Mouse (Mus musculus) kidney, postnatal 0 days (tissue): ENCODE measurements around the gene Nme9. TPM values are rescaled to one million over a fixed set of nuclear protein-coding genes. Genes with fewer than 3 reads are reported as not detected.

Source experiments
- ATAC-seq: fragments of 200-750 bp; cut with Nextera tagmentation; replicated peaks from 2 replicates; pipeline ENCODE4 v1.8.0; 2017; ENCODE audit warnings: low read depth, moderate number of reproducible peaks, moderate TSS enrichment, moderate library complexity; ENCODE audit not compliant: low FRiP score
- DNase-seq: peaks from one replicate; pipeline ENCODE4 v3.0.0-alpha.2; 2016; ENCODE audit warnings: low spot score
- H3K27ac ChIP-seq: fragments of 300-500 bp; sonication (generic); 2 replicates; pipeline ENCODE4 v1.5.1; 2014; ENCODE audit warnings: mild to moderate bottlenecking
- H3K27me3 ChIP-seq: fragments of 300-500 bp; sonication (generic); 2 replicates; pipeline ENCODE4 v1.6.1; 2014; ENCODE audit warnings: low read length, mixed read lengths; ENCODE audit not compliant: insufficient read depth
- H3K36me3 ChIP-seq: fragments of 300-500 bp; sonication (generic); 2 replicates; pipeline ENCODE4 v1.6.1; 2014; ENCODE audit warnings: low read length, mixed read lengths; ENCODE audit not compliant: insufficient read depth
- H3K4me1 ChIP-seq: fragments of 300-500 bp; sonication (generic); replicated peaks from 2 replicates; pipeline ENCODE4 v1.6.1; 2014; ENCODE audit warnings: antibody characterized with exemption, low read length, mixed read lengths; ENCODE audit not compliant: insufficient read depth
- H3K4me2 ChIP-seq: fragments of 300-500 bp; sonication (generic); 2 replicates; pipeline ENCODE4 v1.6.1; 2014; ENCODE audit warnings: mild to moderate bottlenecking, low read length, moderate library complexity, mixed read lengths
- H3K4me3 ChIP-seq: fragments of 300-500 bp; sonication (generic); replicated peaks from 2 replicates; pipeline ENCODE4 v1.5.1; 2014; ENCODE audit warnings: low read depth, low read length
- H3K9ac ChIP-seq: fragments of 300-500 bp; sonication (generic); 2 replicates; pipeline ENCODE4 v1.6.1; 2014; ENCODE audit warnings: low read depth, low read length
- H3K9me3 ChIP-seq: fragments of 300-500 bp; sonication (generic); replicated peaks from 2 replicates; pipeline ENCODE4 v1.6.1; 2016; ENCODE audit warnings: low read length, inconsistent platforms, mixed read lengths
- CTCF ChIP-seq: IDR thresholded peaks from 2 replicates; pipeline ENCODE4 v1.5.1; 2016; ENCODE audit warnings: antibody characterized with exemption, low read depth, mild to moderate bottlenecking, moderate library complexity
- WGBS: fragments of 180-500 bp; shearing (Covaris S2); extraction: QIAGEN DNeasy Blood & Tissue Kit; methylation state at CpG from one replicate; pipeline ENCODE4 v1.1.7; 2014; 5-methylcytosine and 5-hydroxymethylcytosine counted together
- polyA plus RNA-seq: library from polyadenylated mRNA; unstranded; fragments of >200 nt; fragmentation: Nextera tagmentation; extraction: Ambion mirVana; gene quantifications from 2 replicates; pipeline ENCODE4 v1.2.1, GENCODE M21; 2015

Gene Nme9
- polyA plus RNA-seq, 1 experiment from 2014 or later = 0.11 TPM

DNA sequence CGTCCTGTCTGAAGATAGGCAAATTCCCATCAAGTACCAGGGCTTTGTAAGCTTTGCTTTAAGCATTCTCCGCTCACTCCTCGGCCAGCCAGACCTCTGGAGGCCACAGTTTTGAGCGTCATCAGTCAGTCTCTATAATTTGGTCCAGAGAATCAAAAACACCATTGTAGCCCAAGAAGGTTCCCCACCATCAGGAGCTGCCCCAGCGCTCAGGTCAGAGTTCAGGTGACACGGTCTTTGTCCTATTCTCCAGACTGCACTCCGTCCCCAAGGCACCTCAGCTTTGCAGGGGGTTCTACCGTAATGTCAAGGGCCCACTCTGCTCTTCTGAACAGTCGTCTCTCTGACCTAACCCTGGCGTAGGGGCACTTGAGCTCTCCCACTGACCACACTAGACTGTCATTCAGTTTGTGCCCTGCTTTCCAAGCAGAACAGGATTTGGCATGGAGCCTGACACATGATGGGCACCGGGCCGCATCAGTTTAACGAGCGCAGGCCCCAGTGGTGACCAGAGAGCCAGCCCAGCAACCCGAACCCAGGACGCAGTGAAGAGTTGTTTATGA is 15.6 kb upstream of the Nme9 start:
- peak overlapping the region; percentile 73 for H3K27ac ChIP-seq

DNA sequence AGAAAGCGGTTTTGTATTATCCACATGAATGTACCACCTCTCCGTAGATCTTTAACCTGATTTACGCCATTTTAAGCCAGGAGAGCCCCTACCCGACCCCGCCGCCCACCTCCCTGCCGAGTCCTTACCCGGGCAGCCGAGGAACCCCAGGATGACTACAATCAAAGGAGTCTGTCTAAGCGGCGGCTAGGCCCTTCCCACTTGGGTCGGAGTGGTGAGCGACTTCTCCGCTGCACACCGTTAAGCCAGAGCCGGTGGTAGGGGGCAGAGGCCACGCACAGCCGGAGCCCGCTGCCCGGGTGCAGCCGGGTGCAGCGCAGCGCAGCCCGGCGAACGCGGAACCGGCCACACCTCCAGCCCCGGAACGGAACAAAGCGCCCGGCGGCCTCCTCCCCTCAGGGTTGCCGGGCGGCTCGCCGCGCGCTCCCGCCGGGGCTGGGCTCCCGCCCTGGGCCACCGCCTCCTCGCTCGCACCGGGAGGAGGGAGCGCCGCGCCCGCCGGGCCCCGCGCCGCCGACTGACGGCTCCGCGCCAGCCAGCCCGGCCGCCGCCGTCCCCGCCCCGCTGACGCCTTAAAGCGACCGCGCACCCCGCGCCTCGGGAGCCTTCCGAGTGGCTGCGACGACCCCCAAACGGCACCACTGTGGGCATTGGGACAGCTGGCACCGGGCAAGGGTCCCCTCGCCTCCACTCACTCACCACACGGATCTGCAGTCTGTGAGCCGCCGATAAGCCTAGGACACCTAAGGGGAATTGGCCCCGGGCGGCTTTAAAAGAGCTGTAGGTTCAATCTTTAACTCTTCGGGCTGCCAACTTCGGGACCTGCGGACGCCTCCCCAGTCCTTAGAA is 14.9 kb upstream of the Nme9 start:
- peak overlapping the region; percentile 78 for H3K4me2 ChIP-seq
- under 1% methylated on average over 73 of the region's 86 CpGs for WGBS

More for the DNA sequence above, 15.6 kb upstream of the Nme9 start:
- Histone ChIP-seq H3K4me1 (peaks cover 26% of the 10 kb centered on the region), H3K4me3 (peak overlapping the region; percentile 66), H3K36me3 (no peaks in the 10 kb centered on the region), H3K9me3 (no peaks in the 10 kb centered on the region), H3K27me3 (no peaks in the 10 kb centered on the region), H3K9ac (peak overlapping the region; percentile 78), H3K4me2 (peak overlapping the region; percentile 78)
- WGBS = 17% methylated on average over 16 of the region's 16 CpGs
- ATAC-seq (peak; percentile 34), DNase-seq (no peak)
- no peak for TF ChIP-seq CTCF

DNA sequence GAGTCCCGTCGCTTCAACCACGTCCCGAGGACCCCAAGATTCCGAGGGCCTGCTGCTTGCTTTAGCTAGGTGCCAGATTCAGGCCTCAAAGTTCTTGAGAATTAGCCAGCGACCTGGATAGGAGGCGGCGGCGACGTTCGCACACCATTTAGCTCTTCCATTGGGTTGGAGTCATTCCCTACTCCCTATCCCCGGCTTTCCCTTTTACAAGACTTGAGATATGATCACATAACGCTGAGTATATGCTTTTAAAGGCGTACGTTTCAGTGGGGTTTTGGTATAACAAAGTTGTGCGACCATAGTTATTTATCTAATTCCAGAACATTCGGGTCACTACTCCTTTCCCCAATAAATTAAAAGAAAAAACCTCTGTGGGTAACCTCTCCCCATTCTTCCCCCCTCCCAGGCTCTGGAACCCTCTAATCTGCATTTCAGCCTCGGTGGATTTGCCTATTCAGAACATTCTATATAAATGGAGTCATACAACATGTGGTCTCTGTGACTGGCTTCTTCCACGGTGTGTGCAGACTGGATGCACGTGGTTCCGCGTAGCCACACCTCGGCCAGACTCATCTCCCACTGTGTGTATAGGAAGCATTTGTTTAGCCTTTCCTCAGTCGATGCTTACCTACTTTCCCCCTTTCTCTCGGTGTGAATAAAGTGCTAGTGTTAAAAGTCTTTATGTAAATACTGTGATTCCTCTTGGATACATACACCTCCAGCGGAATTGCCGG is 14.1 kb upstream of the Nme9 start, which contains the start of gene Mras:
Mras (minus strand) TSS at position 351 of the 734 bp plus-strand sequence.
- DNase-seq = peak; percentile 45
- Histone ChIP-seq H3K36me3 (no peaks in the 10 kb centered on the region), H3K4me3 (peak within 1 kb of the TSS; percentile 66), H3K9me3 (no peaks in the 10 kb centered on the region), H3K4me1 (peaks cover 26% of the 10 kb centered on the region), H3K27me3 (no peaks in the 10 kb centered on the region), H3K4me2 (peak within 1 kb of the TSS; percentile 78), H3K9ac (peak within 1 kb of the TSS; percentile 78), H3K27ac (peak within 1 kb of the TSS; percentile 73)
- WGBS = 17% methylated on average over 27 of the region's 27 CpGs
- no peak for ATAC-seq
- TF ChIP-seq CTCF = no peak

More for the DNA sequence above, 14.9 kb upstream of the Nme9 start:
- TF ChIP-seq CTCF = no peak
- peak overlapping the region; percentile 78 for H3K9ac ChIP-seq
- H3K27ac ChIP-seq = peak overlapping the region; percentile 73
- H3K4me1 ChIP-seq = peaks cover 26% of the 10 kb centered on the region
- H3K9me3 ChIP-seq = no peaks in the 10 kb centered on the region
- ATAC-seq = peak; percentile 73
- peak overlapping the region; percentile 66 for H3K4me3 ChIP-seq
- no peaks in the 10 kb centered on the region for H3K36me3 ChIP-seq
- peak; percentile 52 for DNase-seq
- no peaks in the 10 kb centered on the region for H3K27me3 ChIP-seq

DNA sequence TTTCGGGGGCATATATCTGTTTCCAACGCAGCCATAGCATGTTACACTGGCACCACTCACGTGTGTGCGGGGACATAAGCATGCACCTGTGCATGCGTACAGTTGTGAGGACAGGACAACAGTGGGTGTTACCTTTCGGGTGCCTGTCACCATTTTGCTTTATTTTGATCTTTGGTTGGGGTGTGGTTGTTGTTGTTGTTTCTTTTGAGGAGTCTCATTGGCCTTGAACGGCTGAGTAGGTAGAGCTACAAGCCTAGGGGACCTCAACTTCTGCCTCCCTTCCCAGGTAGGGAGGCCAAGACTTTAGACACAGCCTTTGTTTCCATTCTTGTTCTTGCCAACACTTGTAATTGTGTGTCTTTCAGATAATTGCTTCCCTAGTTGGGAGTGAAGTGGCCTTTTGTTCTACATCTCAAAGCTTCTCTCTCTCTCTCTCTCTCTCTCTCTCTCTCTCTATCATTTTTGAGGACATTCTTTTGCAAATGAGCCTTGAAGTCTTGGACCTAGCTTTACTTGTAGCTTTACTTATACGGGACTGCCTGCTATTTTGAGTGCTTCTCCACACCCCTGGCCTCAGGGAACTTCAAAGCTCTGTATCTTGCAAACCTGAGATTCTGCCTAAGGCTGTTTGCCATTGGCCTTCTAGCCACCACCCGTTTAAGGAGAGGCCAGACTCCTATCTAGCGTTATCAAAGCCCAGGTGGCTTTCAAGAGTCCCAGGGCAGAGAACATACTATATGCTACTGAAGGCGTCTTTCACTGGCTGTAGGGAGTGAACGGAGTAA is 13.3 kb upstream of the Nme9 start:
- Histone ChIP-seq H3K27me3 (no peaks in the 10 kb centered on the region), H3K4me2 (no peak overlapping the region), H3K4me1 (peaks cover 26% of the 10 kb centered on the region), H3K9me3 (no peaks in the 10 kb centered on the region), H3K36me3 (no peaks in the 10 kb centered on the region), H3K4me3 (no peak overlapping the region), H3K27ac (no peak overlapping the region), H3K9ac (no peak overlapping the region)
- 86% methylated on average over 12 of the region's 12 CpGs for WGBS
- no peak for TF ChIP-seq CTCF
- ATAC-seq (no peak), DNase-seq (no peak)

DNA sequence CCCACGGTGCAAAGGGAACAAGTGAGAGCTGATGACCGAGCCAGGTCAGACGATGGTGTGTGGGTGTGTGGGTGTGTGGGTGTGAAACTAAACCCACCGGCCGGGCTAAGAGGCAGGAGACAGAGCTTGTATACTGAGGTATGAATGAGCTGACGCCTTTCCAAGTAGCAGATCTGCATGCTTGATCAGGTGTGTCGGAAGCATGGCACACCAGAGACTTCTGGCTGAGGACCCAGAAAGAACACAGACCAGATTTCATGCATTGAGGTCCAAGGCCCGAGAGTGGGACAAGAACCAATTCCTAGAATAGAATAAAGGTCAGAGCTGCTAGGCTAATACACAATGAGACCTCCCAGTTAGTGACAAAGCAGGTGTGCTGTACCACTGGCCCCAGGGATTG is 12.2 kb upstream of the Nme9 start:
- WGBS = 45% methylated on average over 8 of the region's 8 CpGs
- Histone ChIP-seq H3K9me3 (no peaks in the 10 kb centered on the region), H3K27me3 (no peaks in the 10 kb centered on the region), H3K4me3 (no peak overlapping the region), H3K4me1 (peaks cover 24% of the 10 kb centered on the region), H3K36me3 (no peaks in the 10 kb centered on the region), H3K27ac (no peak overlapping the region), H3K4me2 (no peak overlapping the region), H3K9ac (no peak overlapping the region)
- TF ChIP-seq CTCF = no peak
- DNase-seq (no peak), ATAC-seq (no peak)
